Mouse (Mus musculus) left cerebral cortex, adult 11 months (tissue): ENCODE measurements around the gene Synj1.

Experiments used
- DNase-seq: peaks from one replicate; pipeline ENCODE4 v3.0.0; 2022; ENCODE audit warnings: low spot score

Synj1 gene

GRCm38 (mm10) chr16:90941246-90941645 lies 69.9 kb downstream of the Synj1 start:
- DNase-seq = no peak

GRCm38 (mm10) chr16:90934687-90935328 lies 76.3 kb downstream of the Synj1 start, which contains the start of gene Cfap298:
Gene Cfap298, minus strand, starts transcription at chr16:90935114.
- DNase-seq = peak; percentile 85

- DNase-seq = no peak
Measured at GRCm38 (mm10) chr16:90934193-90934686, 76.9 kb downstream of the Synj1 start.

- DNase-seq = no peak
Measured at GRCm38 (mm10) chr16:90933534-90934176, 77.5 kb downstream of the Synj1 start.

GRCm38 (mm10) chr16:90927446-90927845 lies 83.7 kb downstream of the Synj1 start:
- DNase-seq = no peak

GRCm38 (mm10) chr16:90925461-90925860 lies 85.6 kb downstream of the Synj1 start:
- DNase-seq = peak; percentile 53

GRCm38 (mm10) chr16:90924606-90925370 lies 86.3 kb downstream of the Synj1 start:
- DNase-seq = no peak

- DNase-seq = no peak
Measured at GRCm38 (mm10) chr16:90921471-90922159, 89.5 kb downstream of the Synj1 start.

- no peak for DNase-seq
Measured at GRCm38 (mm10) chr16:90917156-90917555, 94.0 kb downstream of the Synj1 start.

GRCm38 (mm10) chr16:90916040-90916481 lies 95.0 kb downstream of the Synj1 start:
- no peak for DNase-seq

GRCm38 (mm10) chr16:90911766-90912165 lies 99.3 kb downstream of the Synj1 start:
- no peak for DNase-seq

- DNase-seq = no peak
Measured at GRCm38 (mm10) chr16:90910855-90911533, 100.1 kb downstream of the Synj1 start.

- DNase-seq = no peak
Measured at GRCm38 (mm10) chr16:90907250-90907649, 103.9 kb downstream of the Synj1 start.

- DNase-seq = no peak
Measured at GRCm38 (mm10) chr16:90903300-90903699, 107.8 kb downstream of the Synj1 start.

GRCm38 (mm10) chr16:90901364-90901763 lies 109.7 kb downstream of the Synj1 start:
- DNase-seq = no peak

GRCm38 (mm10) chr16:90899498-90899897 lies 111.6 kb downstream of the Synj1 start:
- no peak for DNase-seq

- DNase-seq = no peak
Measured at GRCm38 (mm10) chr16:90897651-90898050, 113.5 kb downstream of the Synj1 start.

GRCm38 (mm10) chr16:90893792-90894191 lies 117.3 kb downstream of the Synj1 start:
- DNase-seq = no peak

- DNase-seq = no peak
Measured at GRCm38 (mm10) chr16:90893019-90893418, 118.1 kb downstream of the Synj1 start.

GRCm38 (mm10) chr16:90892081-90892480 lies 119.0 kb downstream of the Synj1 start:
- no peak for DNase-seq

- DNase-seq = no peak
Measured at GRCm38 (mm10) chr16:90891601-90892000, 119.5 kb downstream of the Synj1 start.
